Mouse (Mus musculus) urinary bladder, postnatal 14 days (tissue): Measurements from ENCODE around the gene Ifi203.
"Not testable (repeated sequence)": the region's sequence is repeated elsewhere in the genome, so short reads cannot be mapped to it uniquely, and the experiment has no call there.

ENCODE experiments used
- DNase-seq: peaks from one replicate; pipeline ENCODE4 v3.0.0; 2021; ENCODE audit warnings: low spot score

The Ifi203 gene

DNA sequence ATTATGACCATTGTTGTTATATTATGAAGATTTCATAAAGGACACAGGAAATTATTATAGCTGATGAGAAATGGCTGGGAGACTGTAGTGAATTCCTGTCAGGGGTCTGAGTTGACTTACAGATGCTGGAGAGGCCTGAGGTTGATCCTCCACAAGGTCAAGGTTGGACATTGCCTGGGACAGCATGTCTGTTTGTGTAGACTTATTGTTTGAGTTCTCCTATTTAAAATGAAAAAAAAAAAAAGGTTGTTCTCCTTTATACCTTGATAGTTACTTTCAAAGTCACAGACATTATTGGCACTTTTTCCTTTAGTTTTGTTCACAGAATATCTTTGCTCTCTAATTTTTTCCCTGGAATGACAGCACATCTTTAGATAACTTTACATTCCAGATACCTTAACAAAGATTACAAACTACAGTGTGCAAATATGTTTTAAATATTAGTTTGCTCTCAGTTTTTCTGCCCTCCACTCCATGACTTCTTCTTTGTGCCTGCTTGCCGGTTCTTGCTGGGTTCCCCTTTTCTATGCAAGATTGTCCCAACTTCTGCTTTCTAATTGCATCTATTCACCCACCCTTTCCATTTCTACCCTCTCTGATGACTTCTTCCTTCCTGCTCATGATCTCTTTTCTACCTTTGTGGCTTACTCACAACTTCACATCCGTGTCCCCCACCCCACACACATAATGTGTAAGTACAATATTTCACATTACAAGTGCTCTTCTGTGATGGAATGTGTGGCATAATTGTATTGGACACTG, 55.3 kb downstream of the Ifi203 start:
- DNase-seq, result not testable (repeated sequence)

DNA sequence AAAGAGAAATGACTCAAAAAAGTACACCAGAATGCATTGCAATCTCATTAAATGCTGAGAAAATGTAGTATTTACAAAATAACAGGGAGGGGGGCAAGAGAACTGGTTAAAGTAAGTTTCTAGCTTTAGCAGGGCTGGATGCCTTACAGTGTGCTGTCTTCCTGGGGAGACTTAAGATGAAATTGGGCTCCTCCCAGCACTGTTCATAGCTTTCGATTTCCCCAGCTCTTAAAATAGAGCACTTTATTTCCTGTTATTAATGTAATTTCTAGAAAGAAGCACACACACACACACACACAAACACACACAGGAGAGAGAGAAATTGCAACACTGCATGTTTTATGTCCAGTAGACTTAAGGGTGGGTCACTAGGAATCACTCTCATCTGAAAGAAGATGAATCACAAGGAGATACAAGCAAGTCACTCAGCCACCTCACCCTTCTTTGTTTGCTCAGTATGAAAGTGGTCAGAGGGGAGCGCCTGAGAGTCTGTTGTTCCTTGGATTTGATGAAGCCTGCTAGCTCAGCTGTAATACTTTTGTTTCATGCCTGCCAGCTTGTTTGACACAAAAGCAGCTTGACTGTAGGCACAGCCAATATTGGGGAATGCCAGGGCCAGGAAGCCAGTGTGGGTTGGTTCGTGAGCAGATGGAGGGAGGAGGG, 62.3 kb downstream of the Ifi203 start:
- DNase-seq, result not testable (repeated sequence)

DNA sequence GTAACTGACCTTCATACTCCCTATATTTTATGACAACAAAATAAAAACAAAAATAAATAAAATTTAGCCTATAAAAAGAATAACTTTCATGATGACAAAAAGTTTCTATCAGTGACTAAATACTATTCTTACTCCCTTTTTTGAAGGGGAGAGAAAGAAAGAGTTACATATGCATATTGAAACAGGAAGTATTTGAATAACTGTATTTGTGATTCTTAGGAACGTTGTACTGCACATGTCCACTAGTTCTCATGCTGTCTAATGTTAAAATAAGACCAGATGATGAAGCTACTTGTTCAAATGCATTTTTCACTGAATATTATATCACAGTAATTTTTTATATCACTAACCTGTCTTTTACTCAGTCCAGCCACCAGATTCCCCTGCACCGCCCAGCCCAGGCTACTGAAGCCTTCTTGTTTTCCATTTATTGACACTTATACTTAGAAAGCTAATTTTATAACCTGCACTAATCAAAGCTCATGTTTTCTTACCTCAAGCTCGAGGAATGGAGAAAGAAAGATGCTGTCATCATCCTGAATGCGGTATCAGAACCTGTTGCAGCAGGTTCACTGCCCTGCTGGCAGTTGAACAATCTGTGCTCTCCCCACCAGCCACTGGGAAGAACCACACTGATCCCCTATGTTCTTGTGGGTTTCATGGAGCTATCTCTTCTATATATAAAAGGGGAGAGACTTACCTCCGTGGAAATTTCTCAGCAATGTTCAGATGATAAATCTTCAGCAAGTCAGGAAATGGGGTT, 63.1 kb downstream of the Ifi203 start:
- DNase-seq, result not testable (repeated sequence)

GRCm38 (mm10) chr1:173878264-173878663, 64.2 kb downstream of the Ifi203 start:
- DNase-seq, result not testable (repeated sequence)

DNA sequence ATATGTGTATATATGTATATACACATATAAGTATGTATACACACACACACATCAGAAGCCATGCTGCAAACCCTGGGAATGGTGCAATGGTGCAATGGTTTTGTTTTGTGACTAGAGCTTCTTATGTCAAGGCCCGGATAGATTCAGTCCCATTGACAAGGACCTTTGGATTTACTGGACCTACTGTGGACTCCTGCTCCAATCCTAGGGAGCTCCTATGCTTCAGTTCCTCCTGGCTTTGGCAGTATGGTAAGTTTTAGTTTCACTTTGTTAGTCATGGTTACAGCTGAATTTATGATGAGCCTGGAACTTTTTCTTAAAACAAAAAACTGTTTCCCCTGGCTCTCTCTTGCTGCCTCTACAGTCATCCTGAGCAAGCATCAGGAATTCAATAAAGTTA, 65.3 kb downstream of the Ifi203 start:
- DNase-seq, result not testable (repeated sequence)
